Mouse (Mus musculus) lung, adult 18-20 months (tissue): ENCODE results near the gene Lrch1.
A peak's percentile ranks its signal among the peaks of the same experiment; 100 is the strongest.

Source experiments
- DNase-seq, 2 experiments: peaks; one replicate each; pipeline ENCODE4 v3.0.0; 2022; ENCODE audit warnings: mixed read lengths in 2 of 2

Gene Lrch1

DNA sequence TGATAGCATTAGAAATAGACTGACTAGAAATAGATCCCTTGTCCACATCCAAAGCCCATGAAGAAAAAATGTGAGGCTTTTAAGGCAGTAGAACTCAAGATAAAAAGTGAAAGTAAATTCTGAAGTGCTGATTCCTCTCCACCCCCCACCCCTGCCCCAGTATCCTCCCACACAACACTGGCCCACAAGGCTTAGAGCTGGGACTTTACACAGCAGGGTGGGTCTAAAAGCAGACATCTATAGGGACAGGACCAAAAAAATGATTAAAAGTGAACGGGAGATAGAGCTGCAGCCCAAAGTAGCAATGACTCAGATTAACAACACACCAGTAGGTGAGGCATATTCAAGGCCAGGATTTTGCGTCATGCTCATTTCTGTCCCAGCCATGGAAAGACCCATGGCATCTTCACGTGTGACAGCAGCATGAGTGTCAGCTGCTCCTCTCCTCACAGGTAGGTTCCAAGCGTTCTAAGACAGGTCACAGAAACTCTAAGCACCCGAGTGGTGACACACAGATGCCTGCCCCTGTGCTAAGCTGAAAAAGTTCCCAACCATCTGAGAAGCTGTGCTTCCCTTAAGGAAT, 29.1 kb downstream of the Lrch1 start:
- DNase-seq, result no peak

DNA sequence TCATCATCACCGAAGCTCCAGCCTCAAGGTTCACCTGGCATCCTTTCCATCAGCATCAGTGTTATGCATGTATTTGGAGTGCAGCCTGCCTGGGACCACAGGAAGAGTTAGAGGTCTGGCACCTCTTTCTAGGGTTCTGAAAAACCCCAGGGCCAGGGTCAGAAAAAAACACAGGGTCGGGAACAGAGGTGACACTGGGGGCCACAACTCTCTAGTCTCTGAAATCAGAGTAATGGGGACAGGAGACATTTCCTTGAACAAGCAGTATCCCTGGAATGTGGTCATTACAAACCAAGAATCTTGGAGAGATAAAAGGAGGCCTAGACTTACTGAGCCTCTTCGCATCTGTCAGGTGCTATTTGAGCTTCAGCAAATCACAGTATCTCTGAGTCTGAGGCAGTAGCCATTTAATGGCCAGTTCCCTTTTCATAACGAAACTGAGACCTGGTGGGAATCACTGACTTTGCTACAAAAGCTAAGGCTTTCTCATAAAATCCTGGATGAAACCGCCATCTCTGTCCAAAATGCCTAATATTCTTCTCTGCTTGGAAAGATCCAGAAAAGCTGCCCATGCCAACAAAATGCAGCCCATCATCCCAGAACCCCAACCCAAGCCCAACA, 30.1 kb downstream of the Lrch1 start:
- DNase-seq, result no peak

- DNase-seq, result no peak
Observed at GRCm38 (mm10) chr14:74916691-74917090, 31.0 kb downstream of the Lrch1 start.

DNA sequence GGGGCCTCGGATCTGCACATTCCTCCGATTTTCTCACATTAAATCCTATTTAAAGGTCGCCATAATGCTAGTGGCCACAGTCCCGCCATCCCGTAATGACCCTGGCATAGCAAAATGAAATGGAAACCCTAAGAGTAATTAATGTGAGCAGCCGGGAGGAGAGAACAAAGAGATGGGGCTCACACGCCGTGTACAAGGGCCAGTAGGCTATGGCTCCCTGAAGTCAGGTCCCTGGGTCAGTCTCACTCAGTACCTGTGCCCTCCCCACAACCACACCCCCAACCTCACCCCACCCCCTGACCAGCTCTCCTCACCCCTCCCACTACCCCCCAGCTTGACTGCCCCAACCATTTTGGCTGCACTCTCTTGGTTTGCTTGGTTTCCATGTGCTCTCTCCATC, 31.6 kb downstream of the Lrch1 start:
- no peak for DNase-seq

- DNase-seq, result no peak
Observed at GRCm38 (mm10) chr14:74915658-74916057, 32.0 kb downstream of the Lrch1 start.

DNA sequence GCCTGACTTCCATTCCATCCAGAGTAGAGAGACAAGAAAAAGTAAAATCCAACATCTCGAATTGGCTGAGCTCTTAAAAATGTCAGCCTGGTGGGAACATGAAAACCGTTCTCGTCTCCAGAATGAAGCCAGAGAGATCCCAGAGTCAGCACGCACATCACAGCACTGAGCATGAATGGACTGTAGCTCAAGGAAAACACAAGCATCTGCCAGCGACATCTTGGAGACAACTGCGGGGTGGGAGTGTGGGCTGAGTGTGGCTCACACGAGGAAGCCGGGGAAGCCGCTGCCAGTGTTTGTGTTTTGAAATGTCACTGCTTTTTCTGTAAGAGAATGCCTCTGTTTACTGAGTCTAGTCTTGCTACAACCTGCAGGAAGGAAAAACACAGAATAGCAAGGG, 32.7 kb downstream of the Lrch1 start:
- DNase-seq, result peak in 1 of 2 experiments; percentile 48

- DNase-seq, result peak in 1 of 2 experiments; percentile 57
Observed at GRCm38 (mm10) chr14:74913381-74914230, 34.1 kb downstream of the Lrch1 start.

GRCm38 (mm10) chr14:74910363-74910762, 37.3 kb downstream of the Lrch1 start:
- peak; percentile 73 to 80 for DNase-seq

GRCm38 (mm10) chr14:74909021-74909420, 38.7 kb downstream of the Lrch1 start:
- DNase-seq, result no peak

GRCm38 (mm10) chr14:74908250-74908649, 39.4 kb downstream of the Lrch1 start:
- DNase-seq, result no peak

DNA sequence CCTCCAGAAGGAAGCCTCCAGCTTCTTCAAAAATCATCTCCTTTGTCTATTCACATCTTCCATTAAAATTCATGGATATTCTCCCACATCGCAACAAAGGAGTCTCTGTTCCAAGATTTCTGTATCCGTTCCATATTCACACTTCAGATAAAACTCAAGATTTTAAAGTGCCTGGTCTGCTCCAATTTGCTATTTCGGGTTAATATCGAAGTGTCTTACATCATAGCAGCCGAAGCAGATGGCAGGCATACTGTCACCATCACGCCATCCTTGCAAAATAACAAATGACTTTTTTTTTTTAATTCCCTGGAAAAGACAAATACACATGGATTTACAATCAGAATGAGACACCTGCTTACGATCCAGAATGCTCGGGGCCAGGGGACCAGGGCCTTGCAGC, 40.0 kb downstream of the Lrch1 start:
- DNase-seq, result no peak

- no peak for DNase-seq
Observed at GRCm38 (mm10) chr14:74905990-74906389, 41.7 kb downstream of the Lrch1 start.

- no peak for DNase-seq
Observed at GRCm38 (mm10) chr14:74904442-74904841, 43.2 kb downstream of the Lrch1 start.

DNA sequence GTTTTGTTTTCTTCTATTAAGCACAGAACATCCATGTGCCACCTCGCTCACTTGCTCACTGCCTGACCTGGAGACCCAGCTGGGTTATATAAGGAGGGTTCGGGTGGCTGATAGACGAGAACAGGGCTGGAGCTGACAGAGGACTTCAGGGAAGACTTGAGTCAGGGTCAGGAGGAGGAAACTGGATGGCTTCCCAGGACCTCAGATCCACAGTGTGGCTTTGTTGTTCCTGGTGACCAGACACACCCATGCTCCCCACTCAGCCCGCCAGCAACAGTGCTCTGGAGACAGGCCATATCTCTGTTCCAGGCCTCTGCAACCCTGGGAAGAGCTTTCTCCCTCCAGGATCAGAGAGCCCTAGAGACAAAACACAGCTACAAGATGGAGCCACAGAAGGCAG, 44.6 kb downstream of the Lrch1 start:
- DNase-seq, result peak; percentile 80

DNA sequence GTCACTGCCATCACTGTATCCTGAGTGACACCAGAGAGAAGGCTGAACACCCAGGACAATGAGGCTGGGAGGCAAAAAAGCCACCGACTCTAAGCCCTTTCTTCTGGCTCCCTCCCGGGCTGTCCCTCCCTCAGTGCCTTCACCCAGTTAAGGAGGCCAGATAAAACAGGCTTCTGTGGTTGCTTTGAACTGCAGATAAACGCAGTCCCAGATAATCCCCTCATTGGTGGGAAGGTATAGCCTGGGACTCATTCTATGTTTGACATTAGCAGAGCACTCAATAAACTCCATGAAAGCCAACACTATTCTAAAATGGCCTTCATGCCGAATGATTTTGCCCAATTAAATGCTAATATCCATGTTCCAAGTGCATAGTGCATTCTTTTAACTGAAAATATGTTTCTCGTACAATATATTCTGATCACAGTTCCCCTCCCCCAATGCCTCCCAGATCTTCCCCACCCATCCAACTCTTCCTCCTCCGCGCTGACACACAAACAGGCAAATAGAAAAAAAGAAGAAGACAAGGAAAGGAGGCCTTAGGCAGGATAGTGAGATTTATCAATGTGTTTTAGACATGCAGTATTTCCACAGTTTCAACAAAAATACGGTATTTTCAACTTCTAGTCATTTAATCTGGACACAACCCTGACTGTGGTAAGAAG, 46.8 kb downstream of the Lrch1 start:
- DNase-seq, result no peak

DNA sequence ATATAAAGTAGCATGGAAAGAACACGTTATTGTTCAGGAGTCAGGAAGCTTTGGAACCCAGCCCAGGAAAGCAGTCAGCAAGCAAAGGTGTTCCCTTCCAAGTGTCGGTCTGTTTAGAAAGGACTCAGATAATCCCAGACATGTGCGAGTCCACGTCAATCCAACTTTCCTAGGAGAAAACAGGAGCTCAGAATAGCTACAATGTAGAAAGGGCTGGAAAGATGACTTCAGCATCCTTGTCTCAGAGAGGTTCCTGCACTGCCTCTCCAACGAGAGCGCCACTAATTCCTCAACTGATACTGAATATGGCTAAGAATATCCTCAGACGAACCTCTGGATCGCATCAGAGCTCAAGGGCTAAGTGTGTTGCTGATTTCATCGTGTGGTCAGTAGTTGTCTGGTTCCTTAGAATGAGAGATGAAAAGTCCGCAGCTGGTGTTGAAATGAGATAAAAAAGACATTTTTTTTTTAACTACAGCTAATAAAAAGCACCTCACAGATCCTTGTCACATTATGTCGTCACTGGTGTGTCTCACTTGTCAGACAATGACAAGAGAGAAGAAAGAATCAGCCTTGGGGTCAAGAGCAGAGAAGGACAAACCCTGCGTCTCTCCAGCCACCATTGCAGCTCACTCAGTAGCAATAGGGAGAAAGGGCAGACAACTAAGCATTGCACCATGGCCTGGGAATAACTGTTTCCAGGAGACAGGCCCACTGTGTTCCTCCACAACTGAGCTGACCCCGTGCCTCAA, 47.5 kb downstream of the Lrch1 start:
- peak; percentile 52 to 77 for DNase-seq

GRCm38 (mm10) chr14:74898939-74899338, 48.7 kb downstream of the Lrch1 start:
- DNase-seq, result no peak

DNA sequence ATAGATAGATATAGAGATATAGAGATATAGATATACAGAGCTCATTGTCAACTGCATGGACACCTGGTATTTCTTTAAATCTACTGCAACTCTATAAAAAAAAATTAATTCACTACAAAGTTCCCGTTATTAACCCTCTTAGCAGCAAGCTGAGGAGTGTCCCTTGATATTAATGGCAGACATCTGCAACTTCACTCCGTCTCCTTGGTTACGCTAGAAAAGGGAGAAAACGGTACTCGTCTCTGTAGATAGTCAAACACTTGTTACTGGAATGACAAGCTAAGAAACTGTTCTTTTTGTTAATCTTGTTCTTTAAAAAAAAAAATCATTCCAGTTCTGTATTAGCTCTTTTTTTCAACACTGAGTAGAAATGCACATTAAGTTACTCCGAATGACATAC, 54.0 kb downstream of the Lrch1 start:
- no peak for DNase-seq

DNA sequence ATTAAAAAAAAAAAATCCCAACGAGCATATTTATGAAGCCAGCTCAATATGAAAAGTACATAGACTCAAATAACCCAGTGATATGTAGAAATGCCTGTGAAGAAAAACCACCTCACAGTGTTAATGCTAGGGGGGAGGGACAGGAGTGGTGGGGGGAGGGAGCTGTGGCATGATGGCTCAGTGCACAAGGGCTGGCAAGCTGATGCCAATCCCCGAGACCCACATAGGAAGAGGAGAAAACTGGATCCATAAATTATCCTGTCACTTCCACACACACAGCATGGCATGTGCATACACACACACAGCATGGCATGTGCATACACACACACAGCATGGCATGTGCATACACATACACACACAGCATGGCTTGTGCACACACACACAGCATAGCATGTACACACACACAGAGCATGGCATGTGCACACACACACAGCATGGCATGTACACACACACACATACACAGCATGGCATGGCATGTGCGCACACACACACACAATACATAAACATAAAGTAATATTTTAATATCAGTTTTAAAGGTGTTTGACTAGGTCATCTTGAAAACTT, 54.5 kb downstream of the Lrch1 start:
- DNase-seq, result no peak

DNA sequence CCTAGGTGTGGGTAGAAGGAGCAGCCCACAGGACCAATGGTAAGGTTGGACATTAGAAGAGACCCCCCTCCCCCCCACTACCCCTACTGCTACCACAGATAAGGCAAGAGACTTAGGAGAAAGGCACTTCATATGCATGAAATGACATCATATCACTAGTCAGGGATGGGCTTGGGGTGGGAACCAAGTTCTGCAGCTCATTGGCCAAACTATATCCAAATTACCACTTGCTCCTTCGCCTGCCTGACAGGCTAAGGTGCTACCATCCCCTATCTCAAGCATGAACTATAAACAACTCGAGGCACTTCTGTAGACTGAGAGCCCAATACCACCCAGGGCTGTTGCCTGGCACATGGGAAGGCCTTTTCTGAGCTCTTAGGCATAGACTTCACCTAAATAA, 58.4 kb downstream of the Lrch1 start:
- no peak for DNase-seq

DNA sequence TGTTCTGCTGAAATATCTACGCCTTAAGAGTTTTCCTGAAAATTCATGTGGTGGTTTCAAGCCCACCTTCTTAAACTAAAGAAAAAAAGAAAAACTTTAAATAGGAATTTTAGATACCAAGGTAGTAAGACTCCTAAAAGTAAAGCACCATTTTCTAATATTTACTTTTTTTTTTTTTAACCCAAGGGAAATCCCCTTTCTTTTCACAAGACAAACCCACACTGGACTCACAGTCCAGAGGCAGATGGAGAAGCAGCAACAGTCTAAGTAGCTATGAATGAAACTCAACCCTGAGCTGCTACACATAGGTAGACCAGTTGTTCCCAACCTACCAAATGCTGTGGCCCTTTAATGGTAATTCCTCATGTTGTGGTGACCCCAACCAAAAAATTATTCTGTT, 59.6 kb downstream of the Lrch1 start:
- DNase-seq, result no peak

GRCm38 (mm10) chr14:74886453-74886852, 61.2 kb downstream of the Lrch1 start:
- no peak for DNase-seq
